Mouse (Mus musculus) CH12.LX (cell line): Measurements from ENCODE around the gene Pacs1. TPM values are rescaled to one million over a fixed set of nuclear protein-coding genes. Genes with fewer than 3 reads are reported as not detected.

Experiments
- DNase-seq: peaks from one replicate; pipeline ENCODE4 v3.0.0-alpha.2; 2013; ENCODE audit errors: extremely low read depth
- H3K27ac ChIP-seq: 2 replicates; pipeline ENCODE4 v1.5.1; 2012; ENCODE audit warnings: low read depth, mild to moderate bottlenecking, control low read depth, moderate library complexity; ENCODE audit not compliant: insufficient read depth
- H3K27me3 ChIP-seq: replicated peaks from 2 replicates; pipeline ENCODE3; 2012; ENCODE audit warnings: inconsistent platforms
- H3K36me3 ChIP-seq, 2 experiments: replicated peaks in 1 of 2; 2 replicates each; pipeline versions ENCODE3 to v1.6.1; 2012; ENCODE audit warnings: inconsistent platforms in 1 of 2, low read length in 1 of 2, mild to moderate bottlenecking in 1 of 2, mixed read lengths in 1 of 2, moderate library complexity in 1 of 2; ENCODE audit not compliant: control insufficient read depth in 1 of 2, insufficient read depth in 1 of 2
- H3K4me1 ChIP-seq, 2 experiments: 2 replicates each; pipeline ENCODE4 v1.6.1; 2012; ENCODE audit warnings: inconsistent platforms in 1 of 2, moderate library complexity in 1 of 2; ENCODE audit not compliant: insufficient read depth in 2 of 2, control insufficient read depth in 1 of 2
- H3K4me2 ChIP-seq: 2 replicates; pipeline ENCODE4 v1.6.1; 2012; ENCODE audit warnings: low read depth, mild to moderate bottlenecking, control low read depth; ENCODE audit not compliant: poor library complexity, insufficient read depth, severe bottlenecking
- H3K4me3 ChIP-seq, 3 experiments: fragments of 150-350 bp in 1 of 3; sonication (generic) in 1 of 3; replicated peaks in 1 of 3; 2 replicates each; pipeline versions ENCODE3 to v1.5.1; 2011 to 2012; ENCODE audit warnings: low read depth in 2 of 3, low read length in 2 of 3, mild to moderate bottlenecking in 2 of 3, moderate library complexity in 2 of 3, control low read depth in 1 of 3, improper control_type of control experiment in 1 of 3, inconsistent platforms in 1 of 3, mixed read lengths in 1 of 3; ENCODE audit not compliant: poor library complexity in 1 of 3
- H3K79me2 ChIP-seq: replicated peaks from 2 replicates; pipeline ENCODE4 v1.6.1; 2012; ENCODE audit warnings: mild to moderate bottlenecking, moderate library complexity; ENCODE audit not compliant: control insufficient read depth, poor library complexity, insufficient read depth, severe bottlenecking; ENCODE audit errors: extremely low read depth
- H3K9ac ChIP-seq: 2 replicates; pipeline ENCODE4 v1.6.1; 2012; ENCODE audit warnings: low read depth, mild to moderate bottlenecking, control low read depth, moderate library complexity; ENCODE audit not compliant: insufficient read depth
- H3K9me3 ChIP-seq: replicated peaks from 2 replicates; pipeline ENCODE3; 2012; ENCODE audit warnings: low read length, inconsistent platforms, mixed read lengths
- CTCF ChIP-seq, 2 experiments: IDR thresholded peaks in 1 of 2; conservative IDR thresholded peaks in 1 of 2; 2 replicates each; pipeline ENCODE4 v1.5.1; 2011 to 2012; ENCODE audit warnings: low read depth in 2 of 2, low read length in 2 of 2, improper control_type of control experiment in 1 of 2, inconsistent platforms in 1 of 2, mild to moderate bottlenecking in 1 of 2, moderate library complexity in 1 of 2
- ELF1 ChIP-seq: IDR thresholded peaks from 2 replicates; pipeline ENCODE4 v1.6.1; 2014; ENCODE audit warnings: low read depth, mild to moderate bottlenecking, inconsistent platforms, low read length, improper control_type of control experiment
- ETS1 ChIP-seq: conservative IDR thresholded peaks from 2 replicates; pipeline ENCODE4 v1.6.1; 2012; ENCODE audit warnings: low read depth, mild to moderate bottlenecking, inconsistent platforms, low read length, improper control_type of control experiment, moderate library complexity
- GABPA ChIP-seq: IDR thresholded peaks from 2 replicates; pipeline ENCODE4 v1.6.1; 2012; ENCODE audit warnings: low read depth, low read length, improper control_type of control experiment, inconsistent platforms; ENCODE audit not compliant: insufficient replicate concordance
- HCFC1 ChIP-seq: IDR thresholded peaks from 2 replicates; pipeline ENCODE4 v1.6.1; 2012; ENCODE audit warnings: low read depth, mild to moderate bottlenecking, inconsistent platforms, low read length, improper control_type of control experiment
- IRF4 ChIP-seq: IDR thresholded peaks from 2 replicates; pipeline ENCODE4 v1.6.1; 2014; ENCODE audit warnings: low read depth, mild to moderate bottlenecking, inconsistent platforms, low read length, improper control_type of control experiment
- JUND ChIP-seq: conservative IDR thresholded peaks from 2 replicates; pipeline ENCODE4 v1.6.1; 2011; ENCODE audit warnings: low read depth, low read length, improper control_type of control experiment
- KAT2A ChIP-seq: IDR thresholded peaks from 2 replicates; pipeline ENCODE4 v1.6.1; 2012; ENCODE audit warnings: low read length, improper control_type of control experiment, inconsistent platforms; ENCODE audit not compliant: insufficient replicate concordance
- MAFK ChIP-seq: IDR thresholded peaks from 2 replicates; pipeline ENCODE4 v1.6.1; 2011; ENCODE audit warnings: low read length, improper control_type of control experiment; ENCODE audit not compliant: insufficient replicate concordance
- MAX ChIP-seq: IDR thresholded peaks from 2 replicates; pipeline ENCODE4 v1.6.1; 2011; ENCODE audit warnings: low read length, improper control_type of control experiment
- MAZ ChIP-seq: IDR thresholded peaks from 2 replicates; pipeline ENCODE4 v1.6.1; 2012; ENCODE audit warnings: low read depth, mild to moderate bottlenecking, inconsistent platforms, low read length, improper control_type of control experiment, moderate library complexity
- MEF2A ChIP-seq: IDR thresholded peaks from 2 replicates; pipeline ENCODE4 v1.6.1; 2014; ENCODE audit warnings: low read depth, mild to moderate bottlenecking, inconsistent platforms, low read length, improper control_type of control experiment, borderline replicate concordance
- MXI1 ChIP-seq: IDR thresholded peaks from 2 replicates; pipeline ENCODE4 v1.6.1; 2011; ENCODE audit warnings: mild to moderate bottlenecking, low read depth, low read length, improper control_type of control experiment
- MYC ChIP-seq: IDR thresholded peaks from 2 replicates; pipeline ENCODE4 v1.6.1; 2011; ENCODE audit warnings: low read depth, mild to moderate bottlenecking, improper control_type of control experiment, low read length
- NELFE ChIP-seq: IDR thresholded peaks from 2 replicates; pipeline ENCODE4 v1.6.1; 2011; ENCODE audit warnings: low read depth, low read length, improper control_type of control experiment
- NRF1 ChIP-seq: IDR thresholded peaks from 2 replicates; pipeline ENCODE4 v1.6.1; 2014; ENCODE audit warnings: low read depth, mild to moderate bottlenecking, inconsistent platforms, low read length, improper control_type of control experiment, moderate library complexity
- POLR2AphosphoS2 ChIP-seq: IDR thresholded peaks from 2 replicates; pipeline ENCODE4 v1.6.1; 2011; ENCODE audit warnings: low read depth, low read length, improper control_type of control experiment
- RAD21 ChIP-seq: IDR thresholded peaks from 2 replicates; pipeline ENCODE4 v1.6.1; 2011; ENCODE audit warnings: low read depth, mild to moderate bottlenecking, low read length, improper control_type of control experiment, moderate library complexity
- RCOR1 ChIP-seq: conservative IDR thresholded peaks from 2 replicates; pipeline ENCODE4 v1.6.1; 2012; ENCODE audit warnings: low read depth, mild to moderate bottlenecking, inconsistent platforms, low read length, improper control_type of control experiment
- SIN3A ChIP-seq: IDR thresholded peaks from 2 replicates; pipeline ENCODE4 v1.6.1; 2012; ENCODE audit warnings: low read length, improper control_type of control experiment, inconsistent platforms
- SMC3 ChIP-seq: IDR thresholded peaks from 2 replicates; pipeline ENCODE4 v1.6.1; 2011; ENCODE audit warnings: low read depth, low read length, improper control_type of control experiment
- TBP ChIP-seq: conservative IDR thresholded peaks from 2 replicates; pipeline ENCODE4 v1.6.1; 2011; ENCODE audit warnings: low read depth, low read length, improper control_type of control experiment
- UBTF ChIP-seq: IDR thresholded peaks from 2 replicates; pipeline ENCODE4 v1.6.1; 2012; ENCODE audit warnings: low read depth, mild to moderate bottlenecking, inconsistent platforms, low read length, improper control_type of control experiment, moderate library complexity
- USF1 ChIP-seq: IDR thresholded peaks from 2 replicates; pipeline ENCODE4 v1.6.1; 2014; ENCODE audit warnings: low read depth, mild to moderate bottlenecking, inconsistent platforms, low read length, improper control_type of control experiment
- dilution Hi-C: fragments of 300-500 bp; cut with MboI; formaldehyde crosslinking; loops from 2 replicates; pipeline ENCODE4 v1.14.3; 2020; ENCODE audit warnings: low sequenced_read_pairs; ENCODE audit not compliant: extremely low pct_unique_long_range_greater_than_20kb, extremely low pct_ligation_motif_present
- in situ Hi-C: fragments of 300-500 bp; cut with MboI; formaldehyde crosslinking; loops from 3 replicates; pipeline ENCODE4 v1.14.3; 2019; ENCODE audit warnings: low sequenced_read_pairs, low pct_ligation_motif_present, low pct_unique_long_range_greater_than_20kb, mixed read lengths
- polyA plus RNA-seq: library from polyadenylated mRNA; unstranded; fragments of >175 nt; gene quantifications from 2 replicates; pipeline ENCODE4 v1.2.1, GENCODE M21; 2012; ENCODE audit warnings: low read depth; ENCODE audit not compliant: insufficient read length
- total RNA-seq, 2 experiments: library from RNA; depleted of rRNA; stranded (reverse); fragments of 300-350 nt in 1 of 2; fragments of >200 nt in 1 of 2; gene quantifications; 2 replicates each; pipeline ENCODE4 v1.2.3; 2012 to 2014

The Pacs1 gene
- total and polyA plus RNA-seq, 3 experiments, result 2.4 to 14.4 (median 10.1) TPM

- in situ Hi-C loops, result loop anchor here (5.0 kb wide), 1 partner anchor 35 kb away; the partner anchor contains the start of gene Catsper1
- no peaks in the 10 kb centered on the region for H3K79me2 ChIP-seq
- dilution Hi-C loops, result no loop called here
Measured at GRCm38 (mm10) chr19:5302455-5302854, 29.5 kb upstream of the Pacs1 start.

GRCm38 (mm10) chr19:5300588-5300987 lies 27.7 kb upstream of the Pacs1 start:
- dilution Hi-C loops, result no loop called here
- no peak overlapping the region for H3K27ac ChIP-seq
- no peak for DNase-seq

More at GRCm38 (mm10) chr19:5302455-5302854, 29.5 kb upstream of the Pacs1 start:
- H3K27ac ChIP-seq, result no peak overlapping the region
- no peak overlapping the region for H3K4me3 ChIP-seq
- no peaks in the 10 kb centered on the region for H3K36me3 ChIP-seq
- DNase-seq, result peak; percentile 80
- TF ChIP-seq IRF4 (peak; percentile 39; the same call in 1 of the 2 replicates), MAX (no peak), MAZ (peak; percentile 65; the same call in 1 of the 2 replicates), RAD21 (peak; percentile 55), ELF1 (peak; percentile 59), MEF2A (0 out of 2 replicates have a peak, but pooled peaks have one; percentile 13), CTCF (conservative IDR thresholded peaks at IDR 0.05 in 1 of 2, IDR thresholded peaks at IDR 0.05 in 1 of 2; ENCODE audit: low read depth in 2 of 2, low read length in 2 of 2) (peak; percentile 59 to 86), KAT2A (no peak), HCFC1 (peak; percentile 53), SMC3 (peak; percentile 88)
- peaks cover 9% of the 10 kb centered on the region for H3K9me3 ChIP-seq
- H3K4me1 ChIP-seq, result peaks cover 0 to 14% of the 10 kb centered on the region in 2 experiments; a peak in 2 of 4 replicates
- H3K4me2 ChIP-seq, result no peak overlapping the region
- H3K27me3 ChIP-seq, result peaks cover 2% of the 10 kb centered on the region
- H3K9ac ChIP-seq, result no peak overlapping the region

More at GRCm38 (mm10) chr19:5300588-5300987, 27.7 kb upstream of the Pacs1 start:
- peaks cover 2% of the 10 kb centered on the region for H3K27me3 ChIP-seq
- TF ChIP-seq GABPA (no peak), RAD21 (no peak), UBTF (no peak), MXI1 (no peak), SIN3A (no peak), USF1 (no peak), MYC (no peak), RCOR1 (no peak), NELFE (no peak), MAFK (no peak), TBP (no peak), MEF2A (no peak), NRF1 (no peak), JUND (no peak), HCFC1 (no peak), POLR2AphosphoS2 (no peak), ETS1 (no peak), MAX (no peak)
- H3K79me2 ChIP-seq, result no peaks in the 10 kb centered on the region
- in situ Hi-C loops, result loop anchor here (5.0 kb wide), 1 partner anchor 37 kb away; the partner anchor contains the start of gene Catsper1
- H3K4me3 ChIP-seq, result no peak overlapping the region
- no peak overlapping the region for H3K9ac ChIP-seq
- no peak overlapping the region for H3K4me2 ChIP-seq
- no peaks in the 10 kb centered on the region for H3K36me3 ChIP-seq
- H3K9me3 ChIP-seq, result no peaks in the 10 kb centered on the region
- H3K4me1 ChIP-seq, result peaks cover 0 to 22% of the 10 kb centered on the region in 2 experiments; a peak in 2 of 4 replicates
